Mouse (Mus musculus) central nervous system, embryonic 18 days (tissue): ENCODE data around the gene Olfr834. TPM values are rescaled to one million over a fixed set of nuclear protein-coding genes. Genes with fewer than 3 reads are reported as not detected.

Experiments
- polyA plus RNA-seq: library from polyadenylated mRNA; depleted of rRNA; stranded (reverse); fragments of >200 nt; gene quantifications from 2 replicates; pipeline ENCODE4 v1.2.3, GENCODE M21; 2012; rRNA removed

Gene Olfr834
- not detected in 2 replicates for polyA plus RNA-seq

GRCm38 (mm10) chr9:18987690-18988089 lies at the start of gene Olfr834:
TSS of gene Olfr834 (plus strand) at chr9:18987990.

GRCm38 (mm10) chr9:19032435-19032834 lies 44.6 kb downstream of the Olfr834 start, which contains the start of gene Olfr835:
TSS of gene Olfr835 (plus strand) at chr9:19032735.

Other genes starting within 250 kb of the Olfr834 start
- gene Olfr24, start 224.0 kb upstream of the Olfr834 start, polyA plus RNA-seq, result 0.04 TPM in 1 of 2 replicates, not detected in the other
- not detected in 2 replicates for gene Olfr828, start 168.5 kb upstream of the Olfr834 start, polyA plus RNA-seq
- gene Olfr829, start 133.1 kb upstream of the Olfr834 start, polyA plus RNA-seq, result not detected in 2 replicates
- gene Olfr830, start 113.3 kb upstream of the Olfr834 start, polyA plus RNA-seq, result not detected in 2 replicates
- not detected in 2 replicates for gene Olfr832, start 50.9 kb upstream of the Olfr834 start, polyA plus RNA-seq
- not detected in 2 replicates for gene Olfr835, start 44.7 kb downstream of the Olfr834 start, polyA plus RNA-seq
- gene Olfr836, start 132.4 kb downstream of the Olfr834 start, polyA plus RNA-seq, result not detected in 2 replicates
- gene Olfr837, start 148.3 kb downstream of the Olfr834 start, polyA plus RNA-seq, result not detected in 2 replicates
- not detected in 2 replicates for gene Olfr839-ps1, start 189.3 kb downstream of the Olfr834 start, polyA plus RNA-seq